Mouse (Mus musculus) right cerebral cortex, postnatal 25 days (tissue): ENCODE results near the gene Smg6.

Experiments used
- DNase-seq: peaks from one replicate; pipeline ENCODE4 v3.0.0; 2022

The Smg6 gene

GRCm38 (mm10) chr11:75196131-75196530, 270.5 kb downstream of the Smg6 start:
- DNase-seq = no peak

GRCm38 (mm10) chr11:75197956-75198355, 272.3 kb downstream of the Smg6 start:
- no peak for DNase-seq

GRCm38 (mm10) chr11:75198792-75199191, 273.2 kb downstream of the Smg6 start:
- DNase-seq = no peak

GRCm38 (mm10) chr11:75199951-75200350, 274.3 kb downstream of the Smg6 start:
- no peak for DNase-seq

GRCm38 (mm10) chr11:75200935-75201334, 275.3 kb downstream of the Smg6 start:
- DNase-seq = peak; percentile 73

GRCm38 (mm10) chr11:75201721-75202120, 276.1 kb downstream of the Smg6 start:
- DNase-seq = no peak

- no peak for DNase-seq
Observed at GRCm38 (mm10) chr11:75203926-75204325, 278.3 kb downstream of the Smg6 start.

GRCm38 (mm10) chr11:75204472-75204871, 278.8 kb downstream of the Smg6 start:
- no peak for DNase-seq

- no peak for DNase-seq
Observed at GRCm38 (mm10) chr11:75206347-75206746, 280.7 kb downstream of the Smg6 start.

GRCm38 (mm10) chr11:75209363-75209762, 283.7 kb downstream of the Smg6 start:
- no peak for DNase-seq

- no peak for DNase-seq
Observed at GRCm38 (mm10) chr11:75210093-75210492, 284.5 kb downstream of the Smg6 start.

- DNase-seq = no peak
Observed at GRCm38 (mm10) chr11:75210755-75211154, 285.1 kb downstream of the Smg6 start.

GRCm38 (mm10) chr11:75212031-75212667, 286.5 kb downstream of the Smg6 start:
- DNase-seq = no peak

GRCm38 (mm10) chr11:75212876-75213275, 287.3 kb downstream of the Smg6 start:
- no peak for DNase-seq

- no peak for DNase-seq
Observed at GRCm38 (mm10) chr11:75213372-75214080, 287.9 kb downstream of the Smg6 start.
